Mouse (Mus musculus): Measurements from ENCODE around the gene Cd3eap. TPM values are rescaled to one million over a fixed set of nuclear protein-coding genes. Genes with fewer than 3 reads are reported as not detected.
A peak's percentile ranks its signal among the peaks of the same experiment; 100 is the strongest.

Gene Cd3eap
- polyA plus RNA-seq, 1 experiment: 14.6 TPM

GRCm38 (mm10) chr7:19350221-19350620 is 9.1 kb downstream of the Cd3eap start:
- no peaks in the 10 kb centered on the region for H3K4me1 ChIP-seq (ENCODE audit: control insufficient read depth, insufficient read depth, low read length)
- 0 out of 2 replicates have a peak, but pooled peaks cover 2% of the 10 kb centered on the region for H3K36me3 ChIP-seq (ENCODE audit: control insufficient read depth, insufficient read depth, low read length, poor library complexity, severe bottlenecking)
- no peak overlapping the region for H3K9ac ChIP-seq (ENCODE audit: low read depth, poor library complexity, severe bottlenecking)
- no peaks in the 10 kb centered on the region for H3K9me3 ChIP-seq (replicated peaks; ENCODE audit: control insufficient read depth, insufficient read depth, low read length, poor library complexity, severe bottlenecking)
- no peaks in the 10 kb centered on the region for H3K27me3 ChIP-seq (ENCODE audit: control insufficient read depth, insufficient read depth, low read length, poor library complexity, severe bottlenecking)
- no peak overlapping the region for H3K27ac ChIP-seq (ENCODE audit: insufficient read depth, low read length)
- TF ChIP-seq CTCF (IDR thresholded peaks at IDR 0.05; ENCODE audit: low read depth, low read length) (no peak), EP300 (IDR thresholded peaks at IDR 0.05; ENCODE audit: insufficient read depth, low read depth, low read length) (no peak), POLR2A (IDR thresholded peaks at IDR 0.05; ENCODE audit: insufficient read depth, low read length) (no peak)
- no peak overlapping the region for H3K4me3 ChIP-seq (ENCODE audit: low read depth, low read length)

- Histone ChIP-seq H3K27ac (ENCODE audit: insufficient read depth, low read length) (no peak overlapping the region), H3K4me1 (ENCODE audit: control insufficient read depth, insufficient read depth, low read length) (no peaks in the 10 kb centered on the region), H3K4me3 (ENCODE audit: low read depth, low read length) (no peak overlapping the region), H3K27me3 (ENCODE audit: control insufficient read depth, insufficient read depth, low read length, poor library complexity, severe bottlenecking) (no peaks in the 10 kb centered on the region), H3K9ac (ENCODE audit: low read depth, poor library complexity, severe bottlenecking) (no peak overlapping the region), H3K36me3 (ENCODE audit: control insufficient read depth, insufficient read depth, low read length, poor library complexity, severe bottlenecking) (0 out of 2 replicates have a peak, but pooled peaks cover 2% of the 10 kb centered on the region), H3K9me3 (replicated peaks; ENCODE audit: control insufficient read depth, insufficient read depth, low read length, poor library complexity, severe bottlenecking) (no peaks in the 10 kb centered on the region)
- TF ChIP-seq CTCF (IDR thresholded peaks at IDR 0.05; ENCODE audit: low read depth, low read length) (no peak), EP300 (IDR thresholded peaks at IDR 0.05; ENCODE audit: insufficient read depth, low read depth, low read length) (no peak), POLR2A (IDR thresholded peaks at IDR 0.05; ENCODE audit: insufficient read depth, low read length) (no peak)
Observed at GRCm38 (mm10) chr7:19349188-19349915, 9.9 kb downstream of the Cd3eap start.

DNA sequence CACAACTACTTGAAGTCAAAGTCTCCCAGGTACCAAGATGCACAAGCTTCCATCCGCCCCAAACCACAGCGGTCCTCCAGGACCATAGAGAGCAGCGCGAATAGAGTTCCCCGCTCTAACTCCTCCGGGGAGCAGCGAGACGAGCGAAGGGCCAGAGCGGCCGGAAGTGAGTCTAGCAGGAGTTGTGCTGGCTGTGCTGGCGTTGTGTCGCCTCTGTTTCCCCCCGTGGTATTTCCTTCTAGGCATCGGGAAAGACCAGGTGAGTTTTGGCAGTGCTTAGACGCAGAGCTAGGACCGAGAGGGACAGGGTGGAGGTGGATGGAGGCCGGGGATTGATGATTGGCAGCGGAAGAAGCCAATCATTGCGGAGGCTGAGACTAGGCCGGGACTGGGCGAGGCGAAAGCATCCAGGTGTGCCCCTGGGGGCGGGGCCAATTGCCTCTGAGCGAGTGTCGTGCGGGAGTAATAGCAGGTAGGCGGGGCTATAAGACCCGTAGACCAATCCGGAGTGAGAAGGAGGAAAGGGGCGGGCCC is 14.3 kb downstream of the Cd3eap start:
- Histone ChIP-seq H3K9ac (ENCODE audit: low read depth, poor library complexity, severe bottlenecking) (peak overlapping the region; percentile 58), H3K4me1 (ENCODE audit: control insufficient read depth, insufficient read depth, low read length) (no peaks in the 10 kb centered on the region), H3K36me3 (ENCODE audit: control insufficient read depth, insufficient read depth, low read length, poor library complexity, severe bottlenecking) (no peaks in the 10 kb centered on the region), H3K4me3 (ENCODE audit: low read depth, low read length) (peak overlapping the region; percentile 93), H3K27ac (ENCODE audit: insufficient read depth, low read length) (peak overlapping the region; percentile 76), H3K27me3 (ENCODE audit: control insufficient read depth, insufficient read depth, low read length, poor library complexity, severe bottlenecking) (no peaks in the 10 kb centered on the region), H3K9me3 (replicated peaks; ENCODE audit: control insufficient read depth, insufficient read depth, low read length, poor library complexity, severe bottlenecking) (no peaks in the 10 kb centered on the region)
- 0 out of 2 replicates have a peak, but pooled peaks have one; percentile 36 for TF ChIP-seq EP300 (IDR thresholded peaks at IDR 0.05; ENCODE audit: insufficient read depth, low read depth, low read length)
- TF ChIP-seq POLR2A (IDR thresholded peaks at IDR 0.05; ENCODE audit: insufficient read depth, low read length): peak; percentile 65
- no peak for TF ChIP-seq CTCF (IDR thresholded peaks at IDR 0.05; ENCODE audit: low read depth, low read length)

DNA sequence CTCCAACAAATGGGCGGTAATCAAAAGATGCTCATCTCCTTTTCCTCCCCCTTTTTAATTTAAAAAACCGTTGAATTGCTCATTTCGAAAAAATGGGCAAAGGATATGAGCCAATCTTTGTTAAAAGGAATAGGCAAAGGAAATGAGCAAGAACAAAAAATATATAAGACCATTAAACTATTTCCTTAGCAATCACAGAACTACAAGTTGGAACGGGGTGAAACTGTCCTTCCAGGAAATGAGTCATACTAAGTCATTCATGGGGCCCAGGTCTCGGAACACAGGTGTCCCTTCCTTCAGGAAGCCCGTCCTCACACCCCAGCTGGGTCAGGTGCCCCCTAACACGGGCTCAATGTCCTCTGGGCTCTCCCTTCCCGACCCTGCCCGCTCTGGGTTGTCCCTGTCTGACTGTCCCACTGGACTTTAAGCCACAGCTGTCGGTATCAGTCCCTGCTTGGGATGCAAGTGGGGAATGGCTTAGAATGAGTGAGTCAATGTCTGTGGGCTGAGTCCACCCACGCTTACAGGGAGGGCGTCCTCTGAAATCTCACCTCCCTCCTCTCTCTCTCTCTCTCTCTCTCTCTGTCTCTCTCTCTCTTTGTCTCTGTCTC is 14.9 kb downstream of the Cd3eap start, which contains the start of gene Ercc1:
Gene Ercc1, plus strand, starts transcription at position 542 of the 611 bp plus-strand sequence.
- no peak for TF ChIP-seq POLR2A (IDR thresholded peaks at IDR 0.05; ENCODE audit: insufficient read depth, low read length)
- no peak for TF ChIP-seq EP300 (IDR thresholded peaks at IDR 0.05; ENCODE audit: insufficient read depth, low read depth, low read length)
- no peak for TF ChIP-seq CTCF (IDR thresholded peaks at IDR 0.05; ENCODE audit: low read depth, low read length)
- peak within 1 kb of the TSS; percentile 93 for H3K4me3 ChIP-seq (ENCODE audit: low read depth, low read length)
- H3K27me3 ChIP-seq (ENCODE audit: control insufficient read depth, insufficient read depth, low read length, poor library complexity, severe bottlenecking): no peaks in the 10 kb centered on the region
- peak within 1 kb of the TSS; percentile 58 for H3K9ac ChIP-seq (ENCODE audit: low read depth, poor library complexity, severe bottlenecking)
- H3K36me3 ChIP-seq (ENCODE audit: control insufficient read depth, insufficient read depth, low read length, poor library complexity, severe bottlenecking): no peaks in the 10 kb centered on the region
- peak within 1 kb of the TSS; percentile 76 for H3K27ac ChIP-seq (ENCODE audit: insufficient read depth, low read length)
- H3K4me1 ChIP-seq (ENCODE audit: control insufficient read depth, insufficient read depth, low read length): no peaks in the 10 kb centered on the region
- H3K9me3 ChIP-seq (replicated peaks; ENCODE audit: control insufficient read depth, insufficient read depth, low read length, poor library complexity, severe bottlenecking): no peaks in the 10 kb centered on the region

GRCm38 (mm10) chr7:19343210-19343808 is 16.0 kb downstream of the Cd3eap start:
- no peak overlapping the region for H3K4me3 ChIP-seq (ENCODE audit: low read depth, low read length)
- no peaks in the 10 kb centered on the region for H3K27me3 ChIP-seq (ENCODE audit: control insufficient read depth, insufficient read depth, low read length, poor library complexity, severe bottlenecking)
- TF ChIP-seq POLR2A (IDR thresholded peaks at IDR 0.05; ENCODE audit: insufficient read depth, low read length): no peak
- TF ChIP-seq CTCF (IDR thresholded peaks at IDR 0.05; ENCODE audit: low read depth, low read length): peak; percentile 96
- no peaks in the 10 kb centered on the region for H3K9me3 ChIP-seq (replicated peaks; ENCODE audit: control insufficient read depth, insufficient read depth, low read length, poor library complexity, severe bottlenecking)
- H3K36me3 ChIP-seq (ENCODE audit: control insufficient read depth, insufficient read depth, low read length, poor library complexity, severe bottlenecking): no peaks in the 10 kb centered on the region
- no peaks in the 10 kb centered on the region for H3K4me1 ChIP-seq (ENCODE audit: control insufficient read depth, insufficient read depth, low read length)
- no peak overlapping the region for H3K9ac ChIP-seq (ENCODE audit: low read depth, poor library complexity, severe bottlenecking)
- H3K27ac ChIP-seq (ENCODE audit: insufficient read depth, low read length): no peak overlapping the region

Data from ES-Bruce4 (cell line).